Mouse (Mus musculus) C2C12 (cell line): ENCODE measurements around the gene Ppib.

Experiments
- CEBPB ChIP-seq: IDR thresholded peaks from one replicate; pipeline ENCODE4 v1.6.1; 2011; ENCODE audit warnings: low read depth, mild to moderate bottlenecking, control low read depth, moderate library complexity
- CTCF ChIP-seq: IDR thresholded peaks from one replicate; pipeline ENCODE4 v1.5.1; 2011; ENCODE audit not compliant: control insufficient read depth, insufficient read depth, insufficient read length
- FOSL1 ChIP-seq: IDR thresholded peaks from one replicate; pipeline ENCODE4 v1.8.0; 2011; ENCODE audit warnings: mild to moderate bottlenecking, low read length; ENCODE audit not compliant: poor library complexity, insufficient read depth, severe bottlenecking
- MAX ChIP-seq: IDR thresholded peaks from one replicate; pipeline ENCODE4 v1.6.1; 2011; ENCODE audit warnings: mild to moderate bottlenecking, control low read depth
- MYOD1 ChIP-seq: IDR thresholded peaks from one replicate; pipeline ENCODE4 v1.6.1; 2011; ENCODE audit warnings: low read depth; ENCODE audit not compliant: control insufficient read depth, insufficient read length
- MYOG ChIP-seq: IDR thresholded peaks from one replicate; pipeline ENCODE4 v1.6.1; 2011; ENCODE audit not compliant: control insufficient read depth, insufficient read length; ENCODE audit errors: extremely low read depth

DNA sequence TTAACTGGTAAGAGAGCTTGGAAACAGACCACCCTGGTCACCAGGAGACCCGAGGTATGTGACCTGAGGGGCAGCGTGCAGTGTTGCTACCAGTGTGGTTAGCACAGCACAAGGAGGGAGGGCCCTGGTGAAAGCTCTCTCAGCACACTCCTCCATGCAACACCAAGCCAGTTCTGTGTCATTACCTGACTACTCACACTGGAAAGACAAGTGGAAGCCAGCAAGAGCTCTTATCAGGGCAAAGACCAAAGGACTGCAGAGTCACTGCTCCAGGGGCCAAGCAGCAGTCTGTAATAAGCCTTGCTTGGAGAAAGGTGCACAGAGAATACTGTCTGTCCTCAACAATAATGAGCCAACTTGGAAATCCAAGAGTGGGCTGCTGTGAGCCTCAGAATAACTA lies 32.6 kb downstream of the Ppib start:
- TF ChIP-seq FOSL1 (no peak), CTCF (no peak), CEBPB (no peak), MYOG (no peak), MAX (no peak), MYOD1 (no peak)
